Mouse (Mus musculus): ENCODE results near the gene Nmu.
A peak's percentile ranks its signal among the peaks of the same experiment; 100 is the strongest.

The Nmu gene

GRCm38 (mm10) chr5:76321249-76322196 lies 42.1 kb downstream of the Nmu start:
- ATAC-seq (ENCODE audit: insufficient number of reproducible peaks, low FRiP score, low TSS enrichment) = no peak

- ATAC-seq (ENCODE audit: insufficient number of reproducible peaks, low FRiP score, low TSS enrichment) = no peak
Observed at GRCm38 (mm10) chr5:76308206-76308605, 55.4 kb downstream of the Nmu start.

- no peak for ATAC-seq (ENCODE audit: insufficient number of reproducible peaks, low FRiP score, low TSS enrichment)
Observed at GRCm38 (mm10) chr5:76306261-76306660, 57.3 kb downstream of the Nmu start.

GRCm38 (mm10) chr5:76305616-76306015 lies 58.0 kb downstream of the Nmu start:
- no peak for ATAC-seq (ENCODE audit: insufficient number of reproducible peaks, low FRiP score, low TSS enrichment)

GRCm38 (mm10) chr5:76304452-76305341 lies 58.9 kb downstream of the Nmu start, which contains the start of gene Clock:
Gene Clock (minus strand): TSS chr5:76304792.
- ATAC-seq (ENCODE audit: insufficient number of reproducible peaks, low FRiP score, low TSS enrichment) = peak; percentile 84

- ATAC-seq (ENCODE audit: insufficient number of reproducible peaks, low FRiP score, low TSS enrichment) = peak; percentile 72
Observed at GRCm38 (mm10) chr5:76303745-76304451, 59.7 kb downstream of the Nmu start.

GRCm38 (mm10) chr5:76303379-76303744 lies 60.2 kb downstream of the Nmu start:
- no peak for ATAC-seq (ENCODE audit: insufficient number of reproducible peaks, low FRiP score, low TSS enrichment)

- ATAC-seq (ENCODE audit: insufficient number of reproducible peaks, low FRiP score, low TSS enrichment) = no peak
Observed at GRCm38 (mm10) chr5:76302009-76302408, 61.6 kb downstream of the Nmu start.

GRCm38 (mm10) chr5:76289234-76289691 lies 74.3 kb downstream of the Nmu start:
- ATAC-seq (ENCODE audit: insufficient number of reproducible peaks, low FRiP score, low TSS enrichment) = peak; percentile 61

- no peak for ATAC-seq (ENCODE audit: insufficient number of reproducible peaks, low FRiP score, low TSS enrichment)
Observed at GRCm38 (mm10) chr5:76288256-76288655, 75.3 kb downstream of the Nmu start.

- no peak for ATAC-seq (ENCODE audit: insufficient number of reproducible peaks, low FRiP score, low TSS enrichment)
Observed at GRCm38 (mm10) chr5:76287062-76287461, 76.5 kb downstream of the Nmu start.

- ATAC-seq (ENCODE audit: insufficient number of reproducible peaks, low FRiP score, low TSS enrichment) = no peak
Observed at GRCm38 (mm10) chr5:76285699-76286098, 77.9 kb downstream of the Nmu start.

- ATAC-seq (ENCODE audit: insufficient number of reproducible peaks, low FRiP score, low TSS enrichment) = no peak
Observed at GRCm38 (mm10) chr5:76283890-76284289, 79.7 kb downstream of the Nmu start.
